Mouse (Mus musculus) forebrain, postnatal 0 days (tissue): ENCODE measurements around the gene Golm1. TPM values are rescaled to one million over a fixed set of nuclear protein-coding genes. Genes with fewer than 3 reads are reported as not detected.

Experiments used
- ATAC-seq: fragments of 200-750 bp; cut with Nextera tagmentation; 2 replicates; pipeline ENCODE4 v1.8.0; 2017; ENCODE audit warnings: mild to moderate bottlenecking, moderate library complexity
- DNase-seq: peaks from one replicate; pipeline ENCODE4 v3.0.0-alpha.2; 2015
- H3K27ac ChIP-seq: fragments of 300-500 bp; sonication (generic); 2 replicates; pipeline ENCODE4 v1.5.1; 2014; ENCODE audit warnings: low read depth, mild to moderate bottlenecking, antibody characterized with exemption, low read length, moderate library complexity, mixed read lengths
- H3K27me3 ChIP-seq: fragments of 300-500 bp; sonication (generic); 2 replicates; pipeline ENCODE4 v1.6.1; 2014; ENCODE audit warnings: mild to moderate bottlenecking, low read length, mixed read lengths; ENCODE audit not compliant: insufficient read depth
- H3K36me3 ChIP-seq: fragments of 300-500 bp; sonication (generic); 2 replicates; pipeline ENCODE4 v1.6.1; 2014; ENCODE audit warnings: mild to moderate bottlenecking, moderate library complexity; ENCODE audit not compliant: insufficient read depth
- H3K4me1 ChIP-seq: fragments of 300-500 bp; sonication (generic); 2 replicates; pipeline ENCODE4 v1.6.1; 2014; ENCODE audit warnings: antibody characterized with exemption; ENCODE audit not compliant: insufficient read depth
- H3K4me2 ChIP-seq: fragments of 300-500 bp; sonication (generic); 2 replicates; pipeline ENCODE4 v1.6.1; 2014; ENCODE audit warnings: low read depth, mild to moderate bottlenecking, moderate library complexity
- H3K4me3 ChIP-seq: fragments of 300-500 bp; sonication (generic); 2 replicates; pipeline ENCODE4 v1.5.1; 2014; ENCODE audit warnings: low read depth, low read length, mixed read lengths
- H3K9ac ChIP-seq: fragments of 300-500 bp; sonication (generic); 2 replicates; pipeline ENCODE4 v1.6.1; 2014; ENCODE audit warnings: mild to moderate bottlenecking
- H3K9me3 ChIP-seq: fragments of 300-500 bp; sonication (generic); 2 replicates; pipeline ENCODE4 v1.6.1; 2016; ENCODE audit warnings: low read length
- CTCF ChIP-seq: sonication (generic); IDR thresholded peaks from 2 replicates; pipeline ENCODE4 v1.5.1; 2016; ENCODE audit warnings: antibody characterized with exemption, control low read depth, low read depth
- WGBS: fragments of 180-500 bp; shearing (Covaris S2); extraction: QIAGEN DNeasy Blood & Tissue Kit; methylation state at CpG from one replicate; pipeline ENCODE4 v1.1.7; 2014; 5-methylcytosine and 5-hydroxymethylcytosine counted together
- polyA plus RNA-seq: library from polyadenylated mRNA; unstranded; fragments of >200 nt; fragmentation: Nextera tagmentation; extraction: Ambion mirVana; gene quantifications from 2 replicates; pipeline ENCODE4 v1.2.1, GENCODE M21; 2015
- total RNA-seq: library from RNA; depleted of rRNA; stranded (reverse); fragments of >200 nt; gene quantifications from 2 replicates; pipeline ENCODE4 v1.2.3, GENCODE M21; 2014

Gene Golm1
- total and polyA plus RNA-seq, 2 experiments from 2014 or later = 18.6 to 23.2 TPM

DNA sequence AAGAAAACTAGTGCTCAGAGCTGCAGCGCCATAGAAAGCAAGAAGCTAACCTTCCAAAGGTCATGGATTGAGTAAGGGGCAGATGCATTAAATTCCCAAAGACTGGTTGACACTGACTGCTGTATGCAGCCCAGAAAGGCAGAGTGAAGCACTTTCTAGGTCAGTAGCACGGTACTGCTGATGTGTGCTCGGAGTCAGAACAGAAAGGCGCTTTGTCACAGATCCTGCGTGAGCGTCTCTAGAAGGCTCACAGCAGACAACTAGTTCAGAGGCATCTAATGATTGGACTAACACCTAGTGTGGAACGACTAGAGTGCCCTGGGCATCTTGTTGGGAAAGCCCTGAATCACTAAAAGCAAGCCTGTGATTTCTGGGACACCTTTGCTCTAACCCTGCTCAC, 37.8 kb downstream of the Golm1 start:
- DNase-seq (no peak), ATAC-seq (no peak)
- no peak overlapping the region for H3K4me3 ChIP-seq
- H3K9me3 ChIP-seq = no peaks in the 10 kb centered on the region
- no peaks in the 10 kb centered on the region for H3K27me3 ChIP-seq
- H3K36me3 ChIP-seq = peaks cover 54% of the 10 kb centered on the region
- H3K4me1 ChIP-seq = no peaks in the 10 kb centered on the region
- H3K4me2 ChIP-seq = no peak overlapping the region
- no peak overlapping the region for H3K9ac ChIP-seq
- no peak overlapping the region for H3K27ac ChIP-seq
- no peak for TF ChIP-seq CTCF
- 89% methylated on average over 7 of the region's 7 CpGs for WGBS

DNA sequence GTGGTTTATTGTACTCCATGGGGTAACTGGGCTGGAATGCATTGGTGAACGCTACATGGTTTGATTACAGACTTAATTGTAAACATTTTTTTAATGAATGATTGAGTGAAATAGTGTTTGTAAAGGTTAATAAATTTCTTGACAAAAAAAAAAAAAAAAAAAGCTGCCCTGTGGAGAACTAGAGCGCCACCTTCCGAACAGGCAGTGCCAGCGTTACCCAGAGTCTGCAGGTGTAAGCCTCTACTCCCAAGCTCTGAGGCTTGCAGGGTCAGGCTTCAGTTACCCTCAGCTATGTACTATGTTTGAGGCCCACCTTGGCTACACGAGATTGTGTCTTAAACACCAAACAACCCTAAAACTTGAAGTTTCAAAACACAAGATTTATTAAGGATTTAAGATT, 41.0 kb downstream of the Golm1 start:
- Histone ChIP-seq H3K9me3 (no peaks in the 10 kb centered on the region), H3K9ac (no peak overlapping the region), H3K4me2 (no peak overlapping the region), H3K4me3 (no peak overlapping the region), H3K27me3 (no peaks in the 10 kb centered on the region), H3K36me3 (peaks cover 75% of the 10 kb centered on the region), H3K27ac (no peak overlapping the region), H3K4me1 (no peaks in the 10 kb centered on the region)
- no peak for ATAC-seq
- TF ChIP-seq CTCF = no peak
- WGBS = 83% methylated on average over 5 of the region's 5 CpGs
- DNase-seq = no peak

DNA sequence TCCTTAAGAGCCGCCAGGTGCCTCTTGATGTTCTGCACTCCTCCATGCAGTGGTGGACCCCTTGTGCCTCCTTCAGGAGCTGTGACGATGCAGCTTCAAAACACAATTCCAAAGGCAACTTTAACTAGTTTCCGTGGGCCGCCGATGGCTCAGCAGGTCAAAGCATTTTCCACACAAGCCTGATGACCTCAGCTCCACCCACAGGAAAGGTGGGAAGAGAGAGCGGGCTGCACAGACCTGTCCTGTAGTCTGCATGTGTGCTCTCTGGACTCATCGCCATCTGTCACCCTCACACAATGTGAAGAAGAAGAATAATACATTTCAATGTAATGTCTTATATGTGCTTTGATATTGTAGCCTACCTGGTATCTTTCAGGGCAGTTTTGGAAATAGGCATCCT, 48.9 kb downstream of the Golm1 start:
- no peak overlapping the region for H3K27ac ChIP-seq
- WGBS = 91% methylated on average over 7 of the region's 7 CpGs
- ATAC-seq = no peak
- no peak for DNase-seq
- H3K4me2 ChIP-seq = no peak overlapping the region
- no peak overlapping the region for H3K9ac ChIP-seq
- peaks cover 71% of the 10 kb centered on the region for H3K36me3 ChIP-seq
- H3K4me1 ChIP-seq = no peaks in the 10 kb centered on the region
- no peaks in the 10 kb centered on the region for H3K9me3 ChIP-seq
- no peak for TF ChIP-seq CTCF
- no peak overlapping the region for H3K4me3 ChIP-seq
- no peaks in the 10 kb centered on the region for H3K27me3 ChIP-seq

DNA sequence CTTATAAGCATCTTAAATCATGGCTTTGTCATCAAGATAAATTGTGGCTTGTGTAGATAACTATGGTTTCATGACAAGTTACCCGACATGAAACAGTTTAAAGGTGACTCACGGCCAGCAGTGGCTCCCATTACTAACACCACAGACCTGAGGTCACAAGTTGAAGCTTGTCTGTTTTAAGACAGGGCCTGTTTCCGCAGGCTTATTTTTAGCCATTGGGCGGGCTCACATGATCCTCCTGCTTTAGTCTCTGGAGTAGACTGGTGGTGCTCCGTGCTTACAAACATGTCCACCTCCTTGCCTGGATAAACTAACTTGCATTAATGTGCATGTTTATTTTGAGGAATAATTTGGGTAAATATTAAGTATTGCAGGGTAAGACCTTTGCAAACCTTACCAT, 50.7 kb downstream of the Golm1 start:
- H3K27ac ChIP-seq = no peak overlapping the region
- WGBS = 91% methylated on average over 5 of the region's 5 CpGs
- ATAC-seq (no peak), DNase-seq (no peak)
- no peaks in the 10 kb centered on the region for H3K4me1 ChIP-seq
- no peaks in the 10 kb centered on the region for H3K27me3 ChIP-seq
- no peak overlapping the region for H3K9ac ChIP-seq
- no peak overlapping the region for H3K4me2 ChIP-seq
- no peaks in the 10 kb centered on the region for H3K9me3 ChIP-seq
- no peak for TF ChIP-seq CTCF
- H3K4me3 ChIP-seq = no peak overlapping the region
- H3K36me3 ChIP-seq = peaks cover 66% of the 10 kb centered on the region

DNA sequence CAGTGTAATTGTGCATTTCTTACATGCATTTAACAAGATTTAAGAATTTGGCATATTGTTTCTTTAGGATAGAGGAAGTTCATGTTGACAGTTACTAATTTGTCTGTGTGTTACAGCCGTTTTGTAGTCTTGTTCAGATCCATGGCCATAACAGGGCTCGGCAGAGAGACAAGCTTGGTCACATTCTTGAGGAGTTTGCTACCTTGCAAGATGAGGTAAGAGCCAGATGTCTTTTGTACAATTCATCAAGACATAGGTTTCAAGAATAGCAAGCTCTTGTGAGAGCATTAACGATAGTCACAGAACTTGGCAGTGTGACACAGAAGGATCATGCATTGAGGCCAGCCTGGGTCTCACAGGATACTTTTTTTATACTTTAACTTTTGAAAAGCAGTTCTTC, 51.2 kb downstream of the Golm1 start:
- no peaks in the 10 kb centered on the region for H3K4me1 ChIP-seq
- whole genome bisulfite sequencing = 81% methylated on average over 3 of the region's 3 CpGs
- no peaks in the 10 kb centered on the region for H3K27me3 ChIP-seq
- DNase-seq = no peak
- peaks cover 61% of the 10 kb centered on the region for H3K36me3 ChIP-seq
- no peak overlapping the region for H3K27ac ChIP-seq
- ATAC-seq = no peak
- no peak overlapping the region for H3K9ac ChIP-seq
- no peaks in the 10 kb centered on the region for H3K9me3 ChIP-seq
- no peak overlapping the region for H3K4me2 ChIP-seq
- H3K4me3 ChIP-seq = no peak overlapping the region
- no peak for TF ChIP-seq CTCF

DNA sequence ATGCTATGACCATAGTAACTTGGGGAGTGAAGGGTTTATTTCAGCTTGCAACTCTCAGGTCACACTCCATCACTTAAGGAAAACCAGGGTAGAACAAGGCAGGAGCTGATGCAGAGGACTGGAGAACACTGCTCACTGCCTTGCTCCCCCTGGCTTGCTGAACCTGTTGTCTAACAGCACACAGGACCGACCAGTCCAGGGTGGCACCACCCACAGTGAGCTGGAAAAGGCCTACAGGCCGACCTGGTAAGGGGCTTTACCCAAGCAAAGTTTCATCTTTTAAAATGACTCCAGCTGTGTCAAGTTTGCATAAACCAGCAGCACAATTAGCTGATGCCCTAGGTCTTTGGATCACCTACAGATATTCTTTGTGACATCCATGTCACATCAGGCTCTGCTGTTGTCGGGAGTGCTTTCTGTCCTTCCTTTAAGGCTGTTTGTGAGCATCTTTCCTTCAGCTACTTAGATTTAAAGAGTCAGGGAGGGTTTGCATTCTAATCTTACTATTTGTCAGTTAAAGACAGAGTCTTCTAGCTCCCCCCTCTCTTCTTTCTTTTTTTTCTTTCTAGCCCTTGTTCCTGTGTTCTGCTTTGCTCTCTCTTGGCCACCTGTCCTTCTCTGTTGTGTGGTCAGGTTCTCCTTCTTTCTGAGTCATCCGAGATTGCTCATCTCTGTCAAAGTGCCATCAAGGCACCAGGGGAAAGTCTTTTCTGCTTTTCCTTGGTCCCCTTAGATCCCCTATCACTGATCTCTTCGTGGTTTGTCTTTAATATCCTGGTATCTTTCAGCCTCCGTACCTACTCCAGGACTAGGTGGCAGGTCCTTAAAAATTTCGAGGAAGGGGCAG, 53.7 kb downstream of the Golm1 start:
- TF ChIP-seq CTCF = no peak
- Histone ChIP-seq H3K4me3 (no peak overlapping the region), H3K27ac (no peak overlapping the region), H3K4me2 (no peak overlapping the region), H3K36me3 (peaks cover 67% of the 10 kb centered on the region), H3K9me3 (no peaks in the 10 kb centered on the region), H3K4me1 (no peaks in the 10 kb centered on the region), H3K9ac (no peak overlapping the region), H3K27me3 (no peaks in the 10 kb centered on the region)
- DNase-seq (no peak), ATAC-seq (no peak)
- WGBS = 92% methylated on average over 7 of the region's 7 CpGs

DNA sequence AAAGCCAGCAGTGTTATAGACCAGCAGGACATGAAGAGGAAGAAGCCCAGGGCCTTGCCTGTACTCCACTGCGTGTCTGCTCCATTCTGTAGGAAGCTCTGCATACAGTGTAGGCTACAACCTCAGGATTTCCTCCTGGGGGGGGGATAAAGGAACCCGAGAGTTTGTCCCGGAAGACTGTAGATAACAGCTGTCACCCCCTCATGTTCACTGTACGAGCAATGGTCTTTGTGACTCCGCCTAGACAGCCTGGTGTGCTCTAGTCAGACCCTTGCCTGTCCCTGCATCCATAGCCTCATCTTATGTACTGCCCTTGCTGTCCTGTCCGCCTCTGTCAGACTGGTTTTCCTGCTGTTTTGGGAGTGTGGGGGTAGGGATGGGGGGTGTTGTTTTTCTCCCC, 57.1 kb downstream of the Golm1 start:
- DNase-seq = no peak
- WGBS = 93% methylated on average over 6 of the region's 6 CpGs
- H3K27me3 ChIP-seq = no peaks in the 10 kb centered on the region
- H3K9me3 ChIP-seq = no peaks in the 10 kb centered on the region
- no peaks in the 10 kb centered on the region for H3K4me1 ChIP-seq
- no peak overlapping the region for H3K4me3 ChIP-seq
- H3K9ac ChIP-seq = no peak overlapping the region
- no peak for TF ChIP-seq CTCF
- no peak overlapping the region for H3K27ac ChIP-seq
- ATAC-seq = no peak
- H3K36me3 ChIP-seq = peaks cover 61% of the 10 kb centered on the region
- H3K4me2 ChIP-seq = no peak overlapping the region
